Mouse (Mus musculus) liver, adult 2 months (tissue): ENCODE measurements around the gene Kcnb1. TPM values are rescaled to one million over a fixed set of nuclear protein-coding genes. Genes with fewer than 3 reads are reported as not detected.

Experiments used
- DNase-seq: peaks from one replicate; pipeline ENCODE4 v3.0.0-alpha.2; 2011; ENCODE audit warnings: low read depth, low spot score; ENCODE audit errors: extremely low read depth
- H3K27ac ChIP-seq: fragments of 200-500 bp; replicated peaks from 2 replicates; pipeline ENCODE4 v1.5.1; 2012; ENCODE audit warnings: low read depth, mild to moderate bottlenecking, control low read depth, inconsistent platforms, low read length; ENCODE audit not compliant: insufficient read depth
- H3K27me3 ChIP-seq: fragments of 200-500 bp; 2 replicates; pipeline ENCODE4 v1.6.1; 2012; ENCODE audit warnings: mild to moderate bottlenecking, moderate library complexity, low read length, inconsistent platforms; ENCODE audit not compliant: control insufficient read depth, insufficient read depth
- H3K36me3 ChIP-seq: fragments of 200-500 bp; 2 replicates; pipeline ENCODE4 v1.6.1; 2012; ENCODE audit warnings: low read length, inconsistent platforms; ENCODE audit not compliant: control insufficient read depth, insufficient read depth
- H3K4me1 ChIP-seq: fragments of 200-500 bp; 2 replicates; pipeline ENCODE4 v1.6.1; 2011; ENCODE audit warnings: low read length; ENCODE audit not compliant: control insufficient read depth, insufficient read depth
- H3K4me3 ChIP-seq: fragments of 200-500 bp; 2 replicates; pipeline ENCODE4 v1.5.1; 2011; ENCODE audit warnings: low read depth, mild to moderate bottlenecking, control low read depth, low read length, moderate library complexity; ENCODE audit not compliant: insufficient read depth
- H3K79me2 ChIP-seq: fragments of 200-500 bp; 2 replicates; pipeline ENCODE4 v1.6.1; 2012; ENCODE audit warnings: inconsistent platforms, mild to moderate bottlenecking, low read length, moderate library complexity; ENCODE audit not compliant: control insufficient read depth, insufficient read depth
- H3K9ac ChIP-seq: fragments of 200-500 bp; 2 replicates; pipeline ENCODE4 v1.6.1; 2012; ENCODE audit warnings: low read depth, mild to moderate bottlenecking, control low read depth, inconsistent platforms, low read length
- CTCF ChIP-seq: fragments of 200-500 bp; IDR thresholded peaks from 2 replicates; pipeline ENCODE4 v1.5.1; 2011; ENCODE audit warnings: low read depth, low read length, control low read depth
- POLR2A ChIP-seq: fragments of 200-500 bp; IDR thresholded peaks from 2 replicates; pipeline ENCODE4 v1.6.1; 2011; ENCODE audit warnings: low read length, control low read depth; ENCODE audit not compliant: insufficient read depth; ENCODE audit errors: extremely low read depth
- WGBS: fragments of 180-500 bp; shearing (Covaris S2); methylation state at CpG from one replicate; pipeline ENCODE4 v1.1.7; 2018; 5-methylcytosine and 5-hydroxymethylcytosine counted together
- polyA plus RNA-seq: library from polyadenylated mRNA; depleted of rRNA; stranded (reverse); fragments of >200 nt; gene quantifications from 2 replicates; pipeline ENCODE4 v1.2.3, GENCODE M21; 2012
- total RNA-seq: library from RNA; depleted of rRNA; stranded (reverse); fragments of >200 nt; gene quantifications from 2 replicates; pipeline ENCODE4 v1.2.3, GENCODE M21; 2014

The Kcnb1 gene
- total and polyA plus RNA-seq, 2 experiments, result 0.32 to 0.83 TPM

- no peak overlapping the region for H3K4me3 ChIP-seq
- H3K79me2 ChIP-seq, result no peaks in the 10 kb centered on the region
- DNase-seq, result no peak
- no peak overlapping the region for H3K27ac ChIP-seq
- H3K4me1 ChIP-seq, result peaks cover 6% of the 10 kb centered on the region; the same call in 1 of the 2 replicates
- H3K36me3 ChIP-seq, result no peaks in the 10 kb centered on the region
- H3K27me3 ChIP-seq, result no peaks in the 10 kb centered on the region
- no peak overlapping the region for H3K9ac ChIP-seq
- no peak for TF ChIP-seq CTCF
- no peak for TF ChIP-seq POLR2A
- whole genome bisulfite sequencing, result 94% methylated on average over 6 of the region's 6 CpGs
Measured at GRCm38 (mm10) chr2:167150880-167151279, 39.1 kb downstream of the Kcnb1 start.

GRCm38 (mm10) chr2:167150135-167150534 is 39.8 kb downstream of the Kcnb1 start:
- H3K4me1 ChIP-seq, result peaks cover 6% of the 10 kb centered on the region; the same call in 1 of the 2 replicates
- H3K36me3 ChIP-seq, result no peaks in the 10 kb centered on the region
- H3K9ac ChIP-seq, result no peak overlapping the region
- H3K27me3 ChIP-seq, result no peaks in the 10 kb centered on the region
- no peak overlapping the region for H3K27ac ChIP-seq
- TF ChIP-seq POLR2A (no peak), CTCF (no peak)
- no peak overlapping the region for H3K4me3 ChIP-seq
- WGBS, result 96% methylated on average over 7 of the region's 7 CpGs
- no peak for DNase-seq
- no peaks in the 10 kb centered on the region for H3K79me2 ChIP-seq

- no peaks in the 10 kb centered on the region for H3K79me2 ChIP-seq
- peaks cover 6% of the 10 kb centered on the region; the same call in 1 of the 2 replicates for H3K4me1 ChIP-seq
- no peak for DNase-seq
- no peak overlapping the region for H3K27ac ChIP-seq
- WGBS, result 82% methylated on average over 6 of the region's 6 CpGs
- H3K27me3 ChIP-seq, result no peaks in the 10 kb centered on the region
- H3K9ac ChIP-seq, result no peak overlapping the region
- TF ChIP-seq POLR2A (no peak), CTCF (no peak)
- H3K36me3 ChIP-seq, result no peaks in the 10 kb centered on the region
- H3K4me3 ChIP-seq, result no peak overlapping the region
Measured at GRCm38 (mm10) chr2:167149035-167149434, 40.9 kb downstream of the Kcnb1 start.

GRCm38 (mm10) chr2:167147708-167148107 is 42.2 kb downstream of the Kcnb1 start:
- H3K27me3 ChIP-seq, result no peaks in the 10 kb centered on the region
- no peak overlapping the region for H3K27ac ChIP-seq
- no peak overlapping the region for H3K4me3 ChIP-seq
- H3K36me3 ChIP-seq, result no peaks in the 10 kb centered on the region
- no peak for TF ChIP-seq CTCF
- no peak for TF ChIP-seq POLR2A
- DNase-seq, result peak; percentile 91
- H3K4me1 ChIP-seq, result peaks cover 6% of the 10 kb centered on the region; the same call in 1 of the 2 replicates
- no peaks in the 10 kb centered on the region for H3K79me2 ChIP-seq
- WGBS, result 24% methylated on average over 8 of the region's 8 CpGs
- H3K9ac ChIP-seq, result no peak overlapping the region

- no peak for TF ChIP-seq POLR2A
- no peak for TF ChIP-seq CTCF
- DNase-seq, result no peak
- Histone ChIP-seq H3K27ac (no peak overlapping the region), H3K9ac (no peak overlapping the region), H3K79me2 (no peaks in the 10 kb centered on the region), H3K27me3 (no peaks in the 10 kb centered on the region), H3K4me1 (peaks cover 6% of the 10 kb centered on the region; the same call in 1 of the 2 replicates), H3K4me3 (no peak overlapping the region), H3K36me3 (no peaks in the 10 kb centered on the region)
- 66% methylated on average over 5 of the region's 5 CpGs for WGBS
Measured at GRCm38 (mm10) chr2:167145904-167146303, 44.1 kb downstream of the Kcnb1 start.

DNA sequence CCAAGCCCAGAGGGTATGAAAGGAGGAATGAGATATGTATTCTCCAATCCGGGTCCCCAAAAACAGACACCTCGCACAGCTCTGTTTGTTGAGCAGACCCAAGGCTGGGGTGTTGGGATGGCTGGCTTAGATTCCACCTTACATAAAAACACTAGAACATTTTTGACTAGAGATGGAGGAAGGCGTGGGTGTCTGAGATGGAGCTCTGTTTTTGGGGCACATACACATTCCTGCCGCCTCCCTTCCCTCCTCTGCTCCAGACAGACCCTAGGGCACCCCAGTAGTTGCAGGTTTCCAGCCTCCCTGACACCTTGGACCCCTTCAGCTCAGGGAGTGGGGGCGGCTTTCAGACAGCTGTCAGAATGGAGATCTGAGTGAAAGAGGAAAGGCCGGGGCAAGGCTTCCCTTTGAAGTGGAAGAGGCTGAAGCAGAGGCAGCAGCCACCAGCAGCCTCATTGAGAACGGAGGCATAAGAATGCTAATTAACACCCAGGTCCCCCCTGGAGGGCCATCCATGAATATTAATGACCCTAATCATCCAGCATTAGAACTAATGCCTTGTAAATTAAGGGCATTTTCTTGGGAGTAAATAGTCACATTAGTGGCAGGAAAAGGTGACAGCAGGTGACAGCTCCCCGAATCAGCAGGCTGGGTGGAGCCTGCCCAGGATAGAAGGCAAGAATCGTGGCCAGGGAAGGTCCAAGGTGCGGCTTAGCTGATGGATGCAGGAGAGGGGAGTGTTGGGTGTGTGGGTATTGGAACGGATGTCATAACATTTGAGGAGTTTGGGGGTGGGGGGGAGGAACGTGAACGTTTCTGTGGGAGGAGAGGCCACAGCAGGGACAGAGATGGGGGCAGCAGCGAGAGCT is 45.3 kb downstream of the Kcnb1 start:
- Histone ChIP-seq H3K36me3 (no peaks in the 10 kb centered on the region), H3K9ac (no peak overlapping the region), H3K27me3 (no peaks in the 10 kb centered on the region), H3K27ac (no peak overlapping the region), H3K79me2 (no peaks in the 10 kb centered on the region), H3K4me3 (no peak overlapping the region), H3K4me1 (peaks cover 6% of the 10 kb centered on the region; the same call in 1 of the 2 replicates)
- no peak for TF ChIP-seq CTCF
- TF ChIP-seq POLR2A, result no peak
- 44% methylated on average over 14 of the region's 14 CpGs for WGBS
- DNase-seq, result no peak
